Mouse (Mus musculus): ENCODE data around the gene Kctd18. TPM values are rescaled to one million over a fixed set of nuclear protein-coding genes. Genes with fewer than 3 reads are reported as not detected.
"Not testable (repeated sequence)": the region's sequence is repeated elsewhere in the genome, so short reads cannot be mapped to it uniquely, and the experiment has no call there.

Kctd18 gene
- polyA plus RNA-seq, 1 experiment from 2014 or later = 12.9 TPM

GRCm38 (mm10) chr1:58006388-58006787 lies 12.4 kb downstream of the Kctd18 start:
- not testable (repeated sequence) for ATAC-seq (replicated peaks; ENCODE audit: low FRiP score, low TSS enrichment, low read depth); H3K27me3 ChIP-seq (replicated peaks; ENCODE audit: control insufficient read depth, insufficient read depth, low read length); DNase-seq (ENCODE audit: low spot score); H3K4me1 ChIP-seq (replicated peaks; ENCODE audit: control insufficient read depth, insufficient read depth, low read length); H3K4me3 ChIP-seq (ENCODE audit: low read depth, low read length); H3K27ac ChIP-seq (ENCODE audit: low read depth); H3K9ac ChIP-seq (ENCODE audit: low read length); H3K4me2 ChIP-seq (ENCODE audit: low read length); H3K9me3 ChIP-seq (ENCODE audit: control insufficient read depth, low read length)
- 95% methylated on average over 7 of the region's 7 CpGs for WGBS
- H3K36me3 ChIP-seq (ENCODE audit: control insufficient read depth, insufficient read depth, low read length) = peaks cover 39% of the 10 kb centered on the region

- Histone ChIP-seq H3K36me3 (ENCODE audit: control insufficient read depth, insufficient read depth, low read length) (peaks cover 29% of the 10 kb centered on the region), H3K27ac (ENCODE audit: low read depth) (no peak overlapping the region), H3K9ac (ENCODE audit: low read length) (no peak overlapping the region), H3K27me3 (replicated peaks; ENCODE audit: control insufficient read depth, insufficient read depth, low read length) (no peaks in the 10 kb centered on the region), H3K9me3 (ENCODE audit: control insufficient read depth, low read length) (no peaks in the 10 kb centered on the region), H3K4me3 (ENCODE audit: low read depth, low read length) (no peak overlapping the region), H3K4me1 (replicated peaks; ENCODE audit: control insufficient read depth, insufficient read depth, low read length) (peaks cover 11% of the 10 kb centered on the region), H3K4me2 (ENCODE audit: low read length) (no peak overlapping the region)
- ATAC-seq (replicated peaks; ENCODE audit: low FRiP score, low TSS enrichment, low read depth) (no peak), DNase-seq (ENCODE audit: low spot score) (no peak)
- WGBS = 85% methylated on average over 3 of the region's 3 CpGs
Measured at GRCm38 (mm10) chr1:57998146-57998545, 20.6 kb downstream of the Kctd18 start.

- under 1% methylated on average over 29 of the region's 29 CpGs for WGBS
- DNase-seq (ENCODE audit: low spot score) (no peak), ATAC-seq (replicated peaks; ENCODE audit: low FRiP score, low TSS enrichment, low read depth) (peak; percentile 80)
- Histone ChIP-seq H3K4me3 (ENCODE audit: low read depth, low read length) (peak overlapping the region; percentile 79), H3K36me3 (ENCODE audit: control insufficient read depth, insufficient read depth, low read length) (peaks cover 15% of the 10 kb centered on the region), H3K4me1 (replicated peaks; ENCODE audit: control insufficient read depth, insufficient read depth, low read length) (peaks cover 11% of the 10 kb centered on the region), H3K27me3 (replicated peaks; ENCODE audit: control insufficient read depth, insufficient read depth, low read length) (no peaks in the 10 kb centered on the region), H3K4me2 (ENCODE audit: low read length) (peak overlapping the region; percentile 76), H3K9ac (ENCODE audit: low read length) (peak overlapping the region; percentile 69), H3K9me3 (ENCODE audit: control insufficient read depth, low read length) (no peaks in the 10 kb centered on the region), H3K27ac (ENCODE audit: low read depth) (peak overlapping the region; percentile 64)
Measured at GRCm38 (mm10) chr1:57996133-57996615, 22.6 kb downstream of the Kctd18 start.

- peak within 1 kb of the TSS; percentile 64 for H3K27ac ChIP-seq (ENCODE audit: low read depth)
- peak within 1 kb of the TSS; percentile 69 for H3K9ac ChIP-seq (ENCODE audit: low read length)
- DNase-seq (ENCODE audit: low spot score) = peak; percentile 96
- H3K9me3 ChIP-seq (ENCODE audit: control insufficient read depth, low read length) = no peaks in the 10 kb centered on the region
- 8% methylated on average over 28 of the region's 30 CpGs for WGBS
- H3K4me1 ChIP-seq (replicated peaks; ENCODE audit: control insufficient read depth, insufficient read depth, low read length) = peaks cover 11% of the 10 kb centered on the region
- H3K36me3 ChIP-seq (ENCODE audit: control insufficient read depth, insufficient read depth, low read length) = peaks cover 12% of the 10 kb centered on the region
- H3K27me3 ChIP-seq (replicated peaks; ENCODE audit: control insufficient read depth, insufficient read depth, low read length) = no peaks in the 10 kb centered on the region
- ATAC-seq (replicated peaks; ENCODE audit: low FRiP score, low TSS enrichment, low read depth) = peak; percentile 96
- H3K4me2 ChIP-seq (ENCODE audit: low read length) = peak within 1 kb of the TSS; percentile 76
- H3K4me3 ChIP-seq (ENCODE audit: low read depth, low read length) = peak within 1 kb of the TSS; percentile 79
Measured at GRCm38 (mm10) chr1:57995432-57996132, 23.2 kb downstream of the Kctd18 start, which contains the start of gene Sgo2a. TSS of gene Sgo2a (plus strand) at chr1:57995971.

GRCm38 (mm10) chr1:57991277-57991676 lies 27.5 kb downstream of the Kctd18 start:
- Histone ChIP-seq H3K9ac (ENCODE audit: low read length) (no peak overlapping the region), H3K4me1 (replicated peaks; ENCODE audit: control insufficient read depth, insufficient read depth, low read length) (no peaks in the 10 kb centered on the region), H3K27ac (ENCODE audit: low read depth) (no peak overlapping the region), H3K27me3 (replicated peaks; ENCODE audit: control insufficient read depth, insufficient read depth, low read length) (no peaks in the 10 kb centered on the region), H3K9me3 (ENCODE audit: control insufficient read depth, low read length) (no peaks in the 10 kb centered on the region), H3K4me3 (ENCODE audit: low read depth, low read length) (no peak overlapping the region), H3K36me3 (ENCODE audit: control insufficient read depth, insufficient read depth, low read length) (no peaks in the 10 kb centered on the region), H3K4me2 (ENCODE audit: low read length) (no peak overlapping the region)
- WGBS = 78% methylated on average over 2 of the region's 2 CpGs
- ATAC-seq (replicated peaks; ENCODE audit: low FRiP score, low TSS enrichment, low read depth) = no peak
- DNase-seq (ENCODE audit: low spot score) = no peak

DNA sequence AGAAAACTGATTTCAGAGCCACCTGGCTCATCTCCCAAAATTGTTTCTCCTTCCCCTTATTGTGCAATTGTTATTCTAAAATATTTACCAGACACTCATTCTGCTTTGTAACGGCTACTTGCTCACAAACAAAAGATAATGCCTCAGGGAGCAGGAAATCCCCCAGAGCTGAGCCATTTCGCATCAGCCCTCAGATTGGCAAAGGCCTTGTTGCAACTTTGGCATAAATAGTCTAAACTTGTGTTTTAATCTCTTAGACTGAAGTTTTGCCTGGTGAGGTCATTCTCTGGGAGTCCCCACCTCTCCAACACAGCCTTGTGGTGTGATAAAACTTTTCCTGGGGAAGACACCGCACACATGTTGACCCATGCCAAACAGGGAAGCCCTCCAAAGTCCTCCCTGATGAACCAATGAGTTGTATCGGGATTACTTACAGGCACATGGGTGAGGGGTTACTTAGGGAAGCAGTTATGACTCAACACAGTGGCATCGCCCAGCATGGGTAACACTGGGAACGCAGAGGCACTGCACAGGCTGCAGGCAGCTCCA lies 29.6 kb downstream of the Kctd18 start:
- H3K27me3 ChIP-seq (replicated peaks; ENCODE audit: control insufficient read depth, insufficient read depth, low read length) = no peaks in the 10 kb centered on the region
- H3K9me3 ChIP-seq (ENCODE audit: control insufficient read depth, low read length) = no peaks in the 10 kb centered on the region
- no peak overlapping the region for H3K4me2 ChIP-seq (ENCODE audit: low read length)
- DNase-seq (ENCODE audit: low spot score) (no peak), ATAC-seq (replicated peaks; ENCODE audit: low FRiP score, low TSS enrichment, low read depth) (no peak)
- H3K9ac ChIP-seq (ENCODE audit: low read length) = no peak overlapping the region
- H3K4me1 ChIP-seq (replicated peaks; ENCODE audit: control insufficient read depth, insufficient read depth, low read length) = no peaks in the 10 kb centered on the region
- H3K36me3 ChIP-seq (ENCODE audit: control insufficient read depth, insufficient read depth, low read length) = no peaks in the 10 kb centered on the region
- H3K4me3 ChIP-seq (ENCODE audit: low read depth, low read length) = no peak overlapping the region
- no peak overlapping the region for H3K27ac ChIP-seq (ENCODE audit: low read depth)
- WGBS = 72% methylated on average over 6 of the region's 6 CpGs

DNA sequence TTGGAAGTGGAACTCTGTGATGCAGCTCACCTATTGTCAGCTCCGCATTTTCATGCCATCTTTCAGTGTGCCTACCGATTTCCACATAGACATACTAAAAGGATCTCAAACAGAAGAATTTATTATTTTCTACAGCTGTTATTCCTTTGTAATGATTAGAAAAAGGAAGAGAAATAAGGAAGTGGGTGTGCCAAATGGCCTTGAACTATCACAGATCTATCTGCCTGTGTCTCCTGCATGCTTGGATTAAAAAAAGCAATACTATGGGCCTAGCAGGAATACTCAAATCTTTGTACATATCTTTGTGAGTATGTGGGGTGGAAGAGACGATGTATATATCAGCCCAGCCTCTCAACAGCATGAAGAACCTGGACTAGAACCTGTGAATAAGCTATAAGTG lies 41.9 kb downstream of the Kctd18 start:
- DNase-seq (ENCODE audit: low spot score) = no peak
- Histone ChIP-seq H3K4me3 (ENCODE audit: low read depth, low read length) (no peak overlapping the region), H3K27ac (ENCODE audit: low read depth) (no peak overlapping the region), H3K9me3 (ENCODE audit: control insufficient read depth, low read length) (no peaks in the 10 kb centered on the region), H3K36me3 (ENCODE audit: control insufficient read depth, insufficient read depth, low read length) (no peaks in the 10 kb centered on the region), H3K4me2 (ENCODE audit: low read length) (no peak overlapping the region), H3K27me3 (replicated peaks; ENCODE audit: control insufficient read depth, insufficient read depth, low read length) (no peaks in the 10 kb centered on the region), H3K4me1 (replicated peaks; ENCODE audit: control insufficient read depth, insufficient read depth, low read length) (no peaks in the 10 kb centered on the region), H3K9ac (ENCODE audit: low read length) (no peak overlapping the region)
- ATAC-seq (replicated peaks; ENCODE audit: low FRiP score, low TSS enrichment, low read depth) = no peak
- 87% methylated on average over 3 of the region's 3 CpGs for WGBS

DNA sequence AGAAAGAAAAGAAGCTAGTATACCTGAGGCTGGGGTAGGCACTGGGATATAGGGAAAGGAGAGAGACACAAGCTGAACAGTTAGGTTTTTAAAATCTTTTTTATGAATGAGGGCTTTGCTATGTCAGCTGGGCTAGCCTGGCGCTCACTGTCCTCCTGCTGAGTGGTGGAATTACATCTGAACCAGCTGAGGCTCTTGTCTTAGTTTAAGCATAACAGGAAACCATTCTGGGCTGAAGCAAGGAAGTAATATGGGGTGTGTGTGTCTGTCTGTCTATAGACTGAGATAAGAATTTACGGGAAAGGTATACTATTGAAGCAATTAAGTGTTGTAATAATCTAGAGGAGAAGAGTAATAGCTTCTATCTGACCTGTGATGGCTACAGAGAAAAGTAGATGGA lies 47.2 kb downstream of the Kctd18 start:
- DNase-seq (ENCODE audit: low spot score) (no peak), ATAC-seq (replicated peaks; ENCODE audit: low FRiP score, low TSS enrichment, low read depth) (no peak)
- peaks cover 10% of the 10 kb centered on the region for H3K4me1 ChIP-seq (replicated peaks; ENCODE audit: control insufficient read depth, insufficient read depth, low read length)
- peaks cover 7% of the 10 kb centered on the region; the same call in 1 of the 2 replicates for H3K36me3 ChIP-seq (ENCODE audit: control insufficient read depth, insufficient read depth, low read length)
- WGBS = 70% methylated on average over 2 of the region's 2 CpGs
- H3K27me3 ChIP-seq (replicated peaks; ENCODE audit: control insufficient read depth, insufficient read depth, low read length) = no peaks in the 10 kb centered on the region
- no peak overlapping the region for H3K4me3 ChIP-seq (ENCODE audit: low read depth, low read length)
- no peaks in the 10 kb centered on the region for H3K9me3 ChIP-seq (ENCODE audit: control insufficient read depth, low read length)
- no peak overlapping the region for H3K9ac ChIP-seq (ENCODE audit: low read length)
- H3K4me2 ChIP-seq (ENCODE audit: low read length) = no peak overlapping the region
- no peak overlapping the region for H3K27ac ChIP-seq (ENCODE audit: low read depth)

All from intestine, embryonic 14.5 days (tissue).